Mouse (Mus musculus) ES-Bruce4 (cell line): ENCODE data around the gene Qprt.

Experiments
- CTCF ChIP-seq: IDR thresholded peaks from one replicate; pipeline ENCODE4 v1.8.1; 2011; ENCODE audit warnings: low read depth, low read length
- EP300 ChIP-seq: IDR thresholded peaks from 2 replicates; pipeline ENCODE4 v1.6.1; 2011; ENCODE audit warnings: low read depth, low read length; ENCODE audit not compliant: insufficient read depth
- POLR2A ChIP-seq: IDR thresholded peaks from one replicate; pipeline ENCODE4 v1.8.1; 2011; ENCODE audit warnings: low read length; ENCODE audit not compliant: insufficient read depth

DNA sequence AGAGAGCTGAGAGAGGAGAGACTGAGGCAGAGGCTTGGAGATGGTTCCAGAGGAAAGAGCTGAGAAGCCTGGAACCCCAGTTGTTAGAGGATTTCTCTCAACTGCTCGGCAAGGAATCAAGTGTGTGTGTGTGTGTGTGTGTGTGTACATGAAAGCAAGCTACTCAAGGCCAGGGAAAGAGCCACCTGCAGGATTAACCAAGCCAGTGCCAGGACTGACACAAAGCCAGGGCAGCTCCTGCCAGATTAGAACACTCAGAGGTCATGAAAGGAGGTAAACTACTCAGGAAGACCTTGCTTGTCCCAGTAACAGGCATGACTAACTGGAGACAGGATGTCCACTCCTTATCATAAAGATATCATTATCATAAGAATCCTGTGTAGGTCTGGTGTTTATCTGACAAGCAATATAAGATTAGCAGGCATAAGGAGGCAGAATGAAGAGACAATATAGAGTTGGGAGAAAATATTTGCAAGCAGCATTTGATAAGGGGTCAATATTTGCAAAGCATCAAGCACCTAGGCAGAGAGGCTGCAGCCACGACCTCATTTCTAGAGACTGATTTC lies 20.5 kb downstream of the Qprt start:
- TF ChIP-seq EP300 (no peak), POLR2A (no peak), CTCF (no peak)
